Mouse (Mus musculus) stomach, postnatal 0 days (tissue): Measurements from ENCODE around the gene Gpx3.

ENCODE experiments used
- CTCF ChIP-seq: IDR thresholded peaks from 2 replicates; pipeline ENCODE4 v1.5.1; 2016; ENCODE audit warnings: antibody characterized with exemption, low read depth, mild to moderate bottlenecking, moderate library complexity
- EP300 ChIP-seq: optimal IDR thresholded peaks from 2 replicates; pipeline ENCODE3; 2016; ENCODE audit warnings: antibody characterized with exemption

DNA sequence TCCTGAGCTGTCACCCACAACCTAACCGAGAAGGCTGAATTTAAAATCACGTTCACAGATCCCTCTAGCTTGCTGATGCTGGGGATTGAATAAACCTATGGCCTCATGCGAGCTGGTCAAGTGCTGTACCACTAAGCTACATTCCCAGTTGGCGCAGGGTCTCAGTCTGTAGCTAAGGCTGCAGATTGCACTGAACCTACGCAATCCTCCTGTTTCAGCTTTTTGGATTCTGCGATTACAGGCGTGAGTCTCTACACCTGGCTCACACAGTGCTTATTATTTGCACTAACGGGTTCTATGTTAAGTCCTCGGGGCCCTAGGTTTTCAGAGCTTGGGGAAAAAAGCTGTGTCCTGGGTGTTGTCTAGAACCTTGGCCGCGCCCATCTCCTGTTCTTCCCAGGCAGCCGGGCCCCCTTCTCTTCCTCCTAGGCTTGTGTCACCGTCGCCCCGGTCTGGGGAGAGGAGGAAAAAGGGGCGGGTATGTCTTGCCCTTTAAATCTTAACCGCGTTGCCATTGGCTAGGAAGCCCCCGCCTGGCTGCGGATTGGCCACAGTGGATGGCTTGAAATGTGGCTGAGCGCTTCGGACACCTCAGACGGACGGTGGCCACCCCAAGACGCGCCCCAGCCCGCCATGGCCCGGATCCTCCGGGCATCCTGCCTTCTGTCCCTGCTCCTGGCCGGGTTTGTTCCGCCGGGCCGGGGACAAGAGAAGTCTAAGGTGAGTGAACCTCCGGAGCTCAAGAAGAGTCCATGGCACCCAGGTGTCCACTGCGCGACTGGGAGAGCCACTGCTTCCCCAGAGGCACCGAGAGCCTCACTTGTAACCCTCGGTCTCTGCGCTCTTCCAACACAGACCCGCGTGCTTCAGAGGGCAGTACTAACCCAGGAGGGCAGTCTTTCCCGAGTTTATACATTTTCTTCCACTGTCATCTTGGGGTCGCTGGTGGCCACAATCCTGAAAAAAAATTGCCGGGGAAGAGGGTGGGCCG lies at the start of gene Gpx3:
- no peak for TF ChIP-seq EP300
- TF ChIP-seq CTCF = no peak
